Mouse (Mus musculus) lung, postnatal 4 days (tissue): ENCODE data around the gene Ptprf.

Experiments
- DNase-seq, 2 experiments: peaks; one replicate each; pipeline ENCODE4 v3.0.0; 2021

The Ptprf gene

GRCm38 (mm10) chr4:118291231-118291630 is at the start of gene Ptprf:
Gene Ptprf (minus strand): TSS chr4:118291405.
- DNase-seq: peak; percentile 83 to 89

DNA sequence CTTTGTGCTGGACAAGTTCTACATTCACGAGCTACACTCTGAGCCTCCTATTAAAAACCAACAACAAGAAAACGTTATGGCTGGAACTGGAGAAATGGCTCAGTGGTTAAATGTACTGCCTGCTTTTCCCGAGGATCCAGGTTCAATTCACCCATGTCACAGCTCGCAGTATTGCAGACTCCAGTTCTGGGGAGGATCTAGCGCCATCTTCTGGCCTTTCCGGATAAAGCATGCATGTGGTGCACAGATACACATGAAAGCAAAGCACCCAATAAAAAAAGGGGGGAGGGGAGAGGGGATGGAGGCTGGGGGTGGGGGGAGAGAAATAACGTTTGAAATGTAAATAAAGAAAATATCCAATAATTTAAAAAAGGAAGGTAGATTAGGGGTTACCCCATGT is 45.5 kb upstream of the Ptprf start:
- DNase-seq: peak; percentile 61 to 75

DNA sequence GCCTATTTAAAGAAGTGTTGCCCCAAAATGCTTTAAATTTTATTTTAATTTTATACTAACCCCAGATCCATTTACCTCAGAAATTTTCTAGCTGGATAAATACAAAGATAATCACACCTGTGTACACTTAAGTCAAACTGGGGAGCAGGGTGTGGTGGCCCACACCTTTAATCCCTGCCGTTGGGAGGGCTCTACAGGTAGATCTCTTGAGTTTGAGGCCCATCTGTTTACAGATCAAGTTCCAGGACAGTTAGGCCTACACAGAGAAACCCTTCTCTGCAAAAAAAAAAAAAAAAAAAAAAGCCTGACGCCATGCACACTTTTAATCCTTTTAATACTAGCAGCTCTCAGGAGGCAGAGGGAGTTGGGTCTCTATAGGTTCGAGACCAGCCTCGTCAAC is 44.8 kb upstream of the Ptprf start:
- no peak for DNase-seq

GRCm38 (mm10) chr4:118331777-118332176 is 40.6 kb upstream of the Ptprf start:
- peak; percentile 57 to 79 for DNase-seq

- no peak for DNase-seq
Observed at GRCm38 (mm10) chr4:118326476-118326875, 35.3 kb upstream of the Ptprf start.

DNA sequence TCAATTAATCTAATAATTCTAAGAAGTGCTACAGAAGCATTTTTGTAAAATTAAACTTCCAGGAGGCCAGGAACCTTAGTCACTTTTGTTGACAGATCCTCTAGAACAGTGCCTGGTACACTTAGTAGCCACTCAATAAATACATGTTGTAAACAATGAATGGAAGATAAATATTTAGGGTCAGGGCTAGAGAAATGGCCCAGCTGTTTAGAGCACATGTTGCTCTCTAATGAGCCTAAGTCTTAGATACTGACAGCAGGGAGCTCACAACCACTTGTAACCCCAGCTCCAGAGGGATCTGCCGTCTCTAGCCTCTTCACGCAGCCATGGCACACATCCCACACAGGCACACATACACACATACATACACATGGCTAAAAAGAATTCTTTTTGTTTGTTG is 29.4 kb upstream of the Ptprf start:
- peak in 1 of 2 experiments; percentile 64 for DNase-seq

DNA sequence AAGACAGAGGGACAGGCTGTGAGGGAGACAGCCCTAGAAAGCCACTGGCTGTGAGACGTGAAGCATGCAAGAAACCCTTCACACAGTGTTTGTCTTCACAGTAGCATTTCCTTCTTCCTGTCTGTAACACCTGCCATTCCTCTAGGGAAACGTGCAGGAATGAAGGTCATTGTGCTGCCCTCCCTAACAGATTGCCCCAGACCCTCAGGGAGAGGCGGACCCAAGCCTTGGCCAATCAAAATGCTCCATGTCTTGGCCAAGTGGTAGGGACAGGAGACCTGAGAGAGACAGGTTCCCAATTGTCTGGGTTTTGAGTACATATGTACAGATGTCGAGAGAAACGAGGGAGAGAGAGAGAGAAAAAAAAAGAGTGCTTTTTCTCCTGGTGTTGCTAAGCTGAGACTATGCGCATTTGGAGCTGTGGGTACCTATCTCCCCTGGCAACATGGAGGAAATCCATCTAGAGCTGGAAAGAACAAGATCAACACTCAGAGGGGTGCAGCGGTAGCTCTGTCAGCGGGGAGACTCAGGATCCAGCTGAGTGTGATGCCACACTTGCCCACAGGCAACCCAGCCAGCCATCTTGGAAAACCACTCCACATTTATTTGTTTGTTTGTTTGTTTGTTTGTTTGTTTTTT is 28.6 kb upstream of the Ptprf start:
- DNase-seq: no peak

DNA sequence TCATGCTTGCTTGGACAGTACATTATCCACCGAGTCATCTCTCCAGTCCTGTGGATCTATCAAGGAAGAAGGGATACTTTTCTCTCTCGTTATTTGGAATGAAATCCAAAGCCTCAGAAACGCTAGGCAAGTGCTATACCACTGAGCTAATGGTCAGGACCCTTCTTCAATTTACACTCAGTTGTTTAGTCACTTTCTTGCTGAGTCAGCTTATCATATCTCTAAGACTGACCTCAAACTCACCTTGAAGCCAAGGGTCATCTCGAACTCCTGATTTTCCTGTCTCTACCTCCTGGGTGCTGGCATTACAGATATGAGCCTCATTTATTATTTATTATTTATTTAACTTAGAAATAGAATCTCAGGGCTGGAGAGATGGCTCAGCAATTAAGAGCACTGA is 25.5 kb upstream of the Ptprf start:
- DNase-seq: no peak

DNA sequence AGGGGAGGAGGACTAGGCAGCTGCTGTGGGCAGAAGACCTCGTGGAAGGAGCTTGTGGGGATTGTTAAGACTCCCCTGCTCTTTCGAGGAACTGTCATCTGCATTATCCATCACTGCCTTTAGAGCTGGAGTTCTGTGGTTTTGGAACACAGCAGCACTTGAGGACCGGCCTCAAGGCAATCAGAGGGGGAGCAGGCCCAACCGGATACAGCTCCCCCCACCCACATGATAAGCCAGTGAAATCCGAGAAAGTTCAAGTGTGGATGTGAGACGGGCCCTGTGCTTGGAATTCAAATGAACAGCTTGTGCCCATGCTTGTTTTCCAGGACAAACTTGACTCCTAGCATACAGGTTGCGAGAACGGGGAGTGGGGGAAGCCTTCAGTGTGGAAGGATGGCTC is 24.1 kb upstream of the Ptprf start:
- DNase-seq: no peak

DNA sequence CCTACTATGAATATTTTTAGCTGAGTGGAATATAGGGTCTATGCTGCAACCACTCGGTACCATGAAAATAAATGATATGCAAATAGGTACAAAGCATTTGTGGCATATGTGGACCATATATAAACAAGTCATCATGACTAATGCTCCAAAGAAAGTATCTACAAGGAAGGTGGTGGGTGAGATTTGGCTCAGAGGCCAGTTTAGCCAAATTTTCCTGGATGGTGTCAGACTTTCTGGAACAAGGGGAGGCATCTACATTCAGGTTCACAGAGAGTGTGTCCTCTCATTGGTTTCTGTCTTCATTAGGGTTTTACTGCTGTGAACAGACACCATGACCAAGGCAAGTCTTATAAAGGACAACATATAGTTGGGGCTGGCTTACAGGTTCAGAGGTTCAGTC is 19.3 kb upstream of the Ptprf start:
- no peak for DNase-seq

DNA sequence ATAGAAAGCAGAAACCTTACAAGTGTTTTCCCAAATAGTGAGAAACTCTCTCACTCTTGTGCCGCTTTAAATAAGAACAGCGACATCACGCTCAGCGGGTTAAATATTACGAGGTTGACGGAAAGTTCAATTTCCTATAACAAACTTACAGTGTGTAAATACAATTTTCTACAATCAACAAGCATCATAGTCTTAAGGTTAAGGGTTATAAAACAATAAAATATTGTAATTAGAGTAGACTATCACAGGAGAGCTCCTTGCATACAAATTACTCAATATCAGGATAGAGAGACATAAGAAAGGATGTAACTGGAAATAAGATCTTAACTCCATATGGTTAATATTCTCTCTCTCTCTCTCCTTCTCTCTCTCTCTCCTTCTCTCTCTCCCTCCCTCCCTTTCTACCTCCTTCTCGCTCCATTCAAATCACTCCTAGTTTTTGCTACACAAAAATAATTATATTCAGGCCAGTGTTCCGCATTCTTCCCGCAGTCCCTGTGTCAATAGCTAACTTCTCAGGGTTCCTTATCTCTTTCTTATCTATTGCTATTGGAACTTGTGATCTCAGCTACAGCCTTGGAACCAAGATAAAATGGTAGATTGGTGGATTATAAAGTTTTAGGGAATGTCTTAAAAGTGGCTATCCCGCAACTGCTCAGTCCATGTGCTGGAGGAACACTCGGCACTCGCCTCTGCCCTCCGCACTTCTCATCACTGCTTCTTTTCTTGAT is 16.5 kb upstream of the Ptprf start:
- no peak for DNase-seq

DNA sequence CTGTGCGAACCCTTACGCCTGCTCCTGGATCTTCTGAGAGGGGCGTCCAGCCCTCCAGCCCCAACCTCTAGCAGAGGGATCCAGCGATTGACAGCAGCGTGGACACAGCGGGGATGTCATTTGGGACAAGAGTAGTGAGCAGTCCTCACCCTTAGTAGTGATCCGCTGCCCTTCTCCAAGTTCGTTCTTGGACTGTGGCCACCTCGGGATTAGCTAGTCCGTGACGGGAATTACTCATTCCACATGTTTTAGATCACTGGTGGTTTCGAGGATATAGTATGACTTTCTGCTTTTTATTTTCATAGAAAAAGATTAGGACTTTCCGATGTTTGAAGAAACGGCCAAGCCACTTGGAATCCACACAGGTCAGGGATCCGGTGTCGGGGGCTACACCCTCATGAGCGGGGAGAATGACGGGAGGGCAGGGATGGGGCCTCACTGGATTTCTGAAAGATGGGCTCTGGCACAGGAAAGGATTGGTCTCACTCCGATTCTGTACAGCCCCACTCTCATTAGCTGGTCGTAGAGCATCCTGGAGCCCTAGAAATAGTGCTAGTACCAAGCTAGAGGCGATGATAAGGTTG is 15.0 kb upstream of the Ptprf start:
- no peak for DNase-seq

DNA sequence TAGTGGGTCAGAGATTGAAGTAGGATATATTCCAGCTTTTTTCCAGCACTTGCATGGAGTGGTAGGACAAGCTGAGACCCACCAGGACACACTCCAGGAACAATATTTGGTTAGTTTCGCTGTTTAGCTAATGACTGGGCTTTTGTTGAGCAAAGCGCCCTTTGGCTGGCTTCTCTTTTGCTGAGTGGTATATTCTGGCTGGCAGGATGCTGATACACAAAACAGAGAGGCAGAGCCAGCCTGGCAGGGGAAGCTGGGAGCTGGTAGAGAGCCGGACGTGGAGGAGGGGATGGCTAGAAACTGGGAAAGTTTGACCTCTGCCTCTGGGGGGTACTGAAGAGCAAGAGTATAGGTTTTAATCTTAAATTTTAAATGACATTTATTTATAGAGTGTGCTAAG is 13.8 kb upstream of the Ptprf start:
- DNase-seq: no peak

DNA sequence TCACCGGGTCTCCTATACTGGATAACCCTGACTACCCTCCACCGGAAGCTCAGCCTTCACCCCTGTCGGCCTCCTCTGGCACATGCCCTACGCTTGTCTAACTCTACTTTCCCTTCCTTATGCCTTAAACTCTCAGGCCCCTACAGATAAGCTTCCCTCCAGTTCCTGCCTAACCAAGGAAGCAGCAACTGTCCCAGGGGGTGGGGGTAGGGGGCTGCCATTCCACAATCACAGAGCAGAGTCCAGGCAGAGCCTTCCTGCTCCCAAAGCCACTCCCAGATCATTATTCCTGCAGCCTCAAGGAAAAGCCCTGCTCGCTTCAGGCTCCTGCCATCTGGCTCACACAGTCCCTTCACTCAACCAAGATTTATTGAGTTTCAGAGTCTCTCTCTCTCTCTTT is 6.6 kb upstream of the Ptprf start:
- DNase-seq: no peak

DNA sequence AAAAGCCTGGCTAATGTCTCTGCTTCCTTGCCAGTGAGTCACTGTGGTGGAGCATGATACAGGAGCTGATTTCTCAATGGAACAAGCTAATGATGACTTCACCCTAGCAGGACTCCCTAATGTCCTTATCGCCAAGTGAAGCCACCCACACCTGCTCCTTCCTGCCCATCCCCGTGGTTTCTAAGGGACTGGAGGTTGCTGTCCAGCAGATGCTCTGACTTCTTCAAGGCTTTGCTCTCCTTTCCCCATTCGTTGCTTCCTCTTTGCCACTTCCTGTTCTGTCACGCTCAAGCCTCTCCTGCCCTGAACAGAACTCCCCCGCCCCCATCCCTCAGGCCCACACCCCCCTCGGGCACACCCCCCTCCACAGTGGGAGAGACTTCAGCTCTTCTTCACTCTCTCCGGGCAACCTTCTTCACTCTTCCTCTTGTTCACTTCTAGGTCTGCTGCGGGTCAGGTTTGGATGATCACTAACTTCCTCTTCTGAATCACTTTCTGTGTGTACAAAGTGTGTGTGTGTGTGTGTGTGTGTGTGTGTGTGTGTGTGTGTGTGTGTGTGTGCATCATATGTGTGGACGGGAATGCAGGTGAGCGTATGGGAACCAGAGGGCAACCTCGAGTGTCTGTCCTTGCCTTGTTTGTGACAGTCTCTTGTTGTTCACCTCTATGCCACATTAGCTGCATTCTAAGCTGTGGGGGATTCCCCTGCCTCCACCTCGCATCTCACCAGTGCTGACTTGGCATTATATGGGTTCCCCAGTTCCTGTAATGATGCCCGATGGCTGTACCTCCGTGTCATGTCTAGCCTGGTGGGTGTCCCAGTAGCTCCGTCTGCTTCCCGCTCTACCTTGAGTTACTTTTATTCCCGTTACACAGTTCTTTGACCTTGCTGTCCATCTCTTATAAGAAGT is 4.7 kb upstream of the Ptprf start:
- no peak for DNase-seq

- no peak for DNase-seq
Observed at GRCm38 (mm10) chr4:118294811-118295210, 3.6 kb upstream of the Ptprf start.

DNA sequence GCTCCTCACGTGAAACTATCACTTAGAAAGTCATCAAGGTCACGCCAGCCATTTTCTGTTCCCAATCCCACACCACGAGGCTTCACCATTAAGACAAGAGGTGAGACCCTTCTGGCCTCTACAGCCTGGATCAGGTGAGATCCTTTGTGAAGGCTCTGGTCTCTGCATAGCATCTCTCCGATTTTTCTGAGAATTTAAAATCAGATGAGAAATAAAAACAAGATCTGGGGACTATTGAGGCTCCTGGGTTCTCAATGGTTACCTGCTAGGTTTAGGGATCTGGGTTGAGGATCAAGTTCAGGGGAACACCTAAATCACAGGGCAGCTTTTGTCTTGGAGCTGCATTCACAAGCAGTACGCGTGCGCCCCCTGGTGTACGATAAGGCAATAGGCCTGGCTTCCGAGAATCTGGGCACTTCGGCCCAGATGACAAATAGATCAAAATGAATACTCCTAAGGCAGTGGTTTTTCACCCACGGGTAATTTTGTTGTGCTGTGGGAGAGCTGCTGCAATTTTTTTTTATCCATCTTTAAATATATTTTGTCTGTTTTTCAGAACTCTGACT is 1.6 kb upstream of the Ptprf start:
- DNase-seq: peak; percentile 72 to 83

DNA sequence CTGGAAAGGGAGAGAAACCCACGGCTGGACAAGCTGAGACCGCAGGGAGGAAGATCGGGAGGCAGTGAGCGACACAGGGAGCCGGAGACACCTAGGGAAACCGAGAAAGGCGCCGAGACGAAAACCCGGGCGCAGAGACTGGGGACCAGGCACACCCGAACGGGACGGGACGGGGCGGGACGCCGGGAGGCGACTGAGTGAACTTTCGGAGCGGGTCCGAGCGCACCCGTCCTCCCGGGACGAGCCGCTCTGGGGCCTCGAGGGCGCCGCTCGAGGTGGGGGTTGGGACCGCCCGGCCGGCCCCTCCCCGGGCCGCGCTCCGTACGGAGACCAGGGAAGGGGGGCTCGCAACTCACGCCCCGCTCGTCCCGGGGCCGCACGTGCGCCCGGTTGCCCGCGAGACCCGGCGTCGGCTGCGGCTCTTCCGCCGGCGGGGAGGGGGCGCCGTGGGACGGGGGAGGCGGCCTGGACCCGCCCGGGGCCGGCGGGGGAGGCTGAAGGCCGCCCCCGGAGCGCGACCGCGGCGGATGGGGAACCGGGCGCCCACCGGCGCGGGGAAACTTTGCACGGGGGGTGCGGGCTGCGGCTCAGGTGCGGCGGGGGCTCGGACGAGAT is 682 bp downstream of the Ptprf start:
- peak; percentile 57 to 65 for DNase-seq

GRCm38 (mm10) chr4:118289960-118290415 is 1.2 kb downstream of the Ptprf start:
- peak; percentile 54 to 66 for DNase-seq

DNA sequence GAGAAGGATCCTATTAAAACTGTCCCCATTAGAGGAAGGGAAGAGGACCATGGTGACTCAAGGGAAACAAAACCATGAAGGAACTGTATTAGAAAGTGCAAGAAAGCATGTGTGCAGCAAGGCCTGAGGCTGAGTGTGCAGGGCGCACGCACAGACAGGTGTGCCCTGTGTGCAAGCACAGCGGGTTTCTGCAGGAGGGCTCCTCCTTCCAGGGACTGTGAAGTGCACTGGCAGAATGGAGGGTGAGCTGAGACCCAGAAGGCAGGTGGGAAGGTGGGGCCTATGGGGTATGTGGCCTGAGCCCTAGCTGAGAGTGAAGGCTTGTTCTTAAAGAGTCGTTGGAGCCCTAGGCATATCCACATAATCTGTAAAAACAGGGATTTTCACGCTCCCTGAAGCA is 1.9 kb downstream of the Ptprf start:
- no peak for DNase-seq

- DNase-seq: no peak
Observed at GRCm38 (mm10) chr4:118288531-118288930, 2.7 kb downstream of the Ptprf start.

DNA sequence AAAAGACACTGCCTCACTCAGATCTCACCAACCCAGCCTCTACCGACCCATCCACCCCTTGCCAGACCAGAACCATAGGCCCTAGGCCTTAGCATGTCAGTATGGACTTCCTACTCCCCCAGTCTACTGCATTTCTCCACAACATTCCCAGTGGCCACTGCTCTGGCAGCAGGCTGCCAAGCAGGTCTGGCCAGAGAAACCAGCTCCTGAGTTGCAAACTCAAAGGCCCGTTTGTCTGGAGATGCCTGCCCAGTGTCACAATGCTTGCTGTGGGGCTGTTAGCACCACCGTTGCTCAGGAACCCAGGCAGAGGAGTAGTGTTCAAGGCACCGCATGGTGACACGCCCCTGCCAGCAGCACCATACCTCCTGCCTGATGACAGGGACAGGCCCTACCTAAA is 5.0 kb downstream of the Ptprf start:
- DNase-seq: no peak
